Mouse (Mus musculus) ovary, postnatal 14 days (tissue): Measurements from ENCODE around the gene Fam189a2.
A peak's percentile ranks its signal among the peaks of the same experiment; 100 is the strongest.

Experiments
- DNase-seq: peaks from one replicate; pipeline ENCODE4 v3.0.0; 2022; ENCODE audit warnings: low spot score

Fam189a2 gene

DNA sequence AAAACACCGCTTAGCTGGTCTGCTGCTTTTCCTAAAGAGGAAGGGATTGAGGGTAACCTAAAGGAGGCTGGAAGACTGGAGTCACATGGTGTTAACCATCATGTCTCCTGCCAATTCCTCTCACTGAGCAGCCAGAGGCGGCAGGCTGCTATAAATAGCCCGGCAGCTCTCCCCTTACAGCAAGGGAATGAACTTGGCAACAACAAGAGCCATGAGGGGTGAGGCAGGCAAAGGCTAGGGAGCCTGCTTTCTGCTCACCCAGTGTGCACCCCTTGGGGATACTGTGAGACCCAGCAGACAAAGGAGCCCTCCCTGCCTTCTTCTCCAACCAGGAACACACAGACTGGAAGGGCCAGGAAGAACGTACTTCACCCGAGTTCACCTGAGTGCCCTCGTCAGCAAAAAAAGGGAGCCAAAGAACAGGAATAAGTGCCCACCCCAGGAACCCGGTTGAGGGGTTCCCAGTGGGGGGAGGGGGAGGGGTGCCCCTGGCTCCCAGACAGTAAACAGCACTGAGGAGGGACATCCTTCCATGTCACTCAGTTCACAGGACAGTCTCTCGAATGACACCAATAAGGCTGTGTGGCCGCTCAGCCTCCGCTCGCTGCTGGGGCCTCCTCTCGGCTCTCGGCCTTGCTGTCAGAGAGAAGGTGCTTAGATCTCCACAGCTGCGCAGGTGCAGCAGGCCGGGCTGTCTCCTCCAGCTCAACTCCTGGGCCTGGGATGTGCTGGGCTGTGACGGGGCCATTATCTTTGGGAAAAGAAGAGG is 57.8 kb downstream of the Fam189a2 start:
- no peak for DNase-seq

- DNase-seq, result no peak
Observed at GRCm38 (mm10) chr19:23971391-23971790, 59.4 kb downstream of the Fam189a2 start.

GRCm38 (mm10) chr19:23970374-23970773 is 60.4 kb downstream of the Fam189a2 start:
- DNase-seq, result no peak

DNA sequence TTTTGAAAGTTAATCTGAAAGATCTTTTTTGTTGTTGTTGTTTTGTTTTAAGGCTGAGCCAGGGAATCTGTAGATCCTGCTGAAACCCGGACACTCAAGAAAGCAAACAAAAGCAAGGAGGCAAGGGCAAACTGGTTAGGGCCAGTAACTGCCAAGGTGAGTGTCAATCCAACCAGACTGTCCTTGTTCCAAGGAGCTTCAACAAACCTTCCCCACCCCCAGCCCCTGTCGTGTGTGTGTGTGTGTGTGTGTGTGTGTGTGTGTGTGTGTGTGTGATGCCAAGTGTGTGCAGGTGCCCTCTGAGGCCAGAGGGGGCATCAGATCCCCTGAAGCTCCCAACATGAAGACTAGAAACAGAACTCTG is 62.0 kb downstream of the Fam189a2 start:
- no peak for DNase-seq

DNA sequence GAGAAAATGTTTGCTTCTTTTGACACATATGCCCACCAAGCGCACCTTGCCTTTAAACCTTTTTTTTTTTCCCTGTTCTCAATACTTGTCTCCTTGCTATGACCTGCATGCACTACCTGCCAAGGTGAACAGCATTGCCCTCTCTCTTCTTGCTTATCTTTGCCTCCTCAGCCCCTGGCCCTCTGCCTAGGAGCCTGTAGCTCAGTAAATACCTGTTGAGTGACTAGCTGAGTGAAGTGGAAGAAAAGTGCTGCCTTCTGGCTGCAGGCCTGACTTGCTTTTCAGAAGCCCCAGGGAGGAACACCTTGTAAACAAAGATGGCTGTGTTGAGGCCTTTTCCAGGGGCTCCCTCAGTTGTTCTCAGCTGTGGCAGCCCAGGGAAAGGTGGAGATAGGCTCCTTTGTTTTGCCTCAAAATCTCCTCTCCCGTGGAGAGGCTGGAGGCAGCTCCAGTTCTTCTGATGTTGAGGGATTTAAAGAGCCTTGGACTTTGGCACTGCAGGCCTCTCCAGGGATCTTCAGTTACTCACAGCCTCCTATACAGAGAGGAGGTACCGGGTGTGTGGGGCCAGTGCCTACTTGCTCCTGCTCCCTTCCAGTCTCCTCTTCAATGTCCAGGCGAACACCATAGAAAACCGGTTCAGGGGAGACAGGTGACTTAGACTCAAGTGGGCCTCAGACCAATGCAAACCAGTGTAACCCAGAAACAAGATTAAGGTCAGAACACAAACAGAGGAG is 62.5 kb downstream of the Fam189a2 start:
- DNase-seq, result no peak

DNA sequence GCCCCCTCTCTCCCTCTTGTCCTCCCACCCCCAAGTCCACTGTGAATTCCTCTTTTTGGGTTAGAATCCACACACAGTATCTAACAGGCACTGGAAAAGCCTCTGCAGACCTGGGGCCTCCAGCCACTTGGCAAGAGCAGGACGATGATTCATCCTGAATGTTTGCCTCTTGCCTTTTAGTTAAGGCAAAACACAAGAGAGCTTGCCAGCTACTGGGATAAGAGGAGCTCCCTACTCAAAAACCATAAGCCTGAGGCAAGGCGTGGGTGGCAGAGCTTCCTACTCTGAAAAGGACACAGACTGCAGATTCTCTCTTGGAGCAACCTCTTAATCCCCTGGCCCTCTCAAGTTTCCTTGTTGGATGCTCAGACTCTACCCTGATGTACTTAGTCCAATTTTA is 63.7 kb downstream of the Fam189a2 start:
- peak; percentile 43 for DNase-seq

DNA sequence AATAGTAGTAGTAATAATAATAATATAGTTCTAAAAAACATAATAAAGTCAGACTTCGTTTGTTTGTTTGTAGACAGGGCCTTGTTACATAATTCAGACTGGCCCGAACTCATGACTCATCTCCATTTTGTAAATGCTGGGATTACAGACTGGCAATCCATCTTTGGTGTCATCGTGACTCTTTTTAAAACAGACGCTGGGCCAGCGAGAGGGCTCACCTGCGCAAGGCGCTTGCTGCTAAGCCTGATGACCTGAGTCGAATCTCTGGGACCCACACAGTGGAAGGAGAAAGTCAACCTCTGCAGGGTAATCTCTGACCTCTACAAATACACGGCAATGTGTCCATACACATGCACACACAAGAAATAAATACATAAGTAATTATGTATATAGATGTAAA is 64.4 kb downstream of the Fam189a2 start:
- DNase-seq, result no peak

DNA sequence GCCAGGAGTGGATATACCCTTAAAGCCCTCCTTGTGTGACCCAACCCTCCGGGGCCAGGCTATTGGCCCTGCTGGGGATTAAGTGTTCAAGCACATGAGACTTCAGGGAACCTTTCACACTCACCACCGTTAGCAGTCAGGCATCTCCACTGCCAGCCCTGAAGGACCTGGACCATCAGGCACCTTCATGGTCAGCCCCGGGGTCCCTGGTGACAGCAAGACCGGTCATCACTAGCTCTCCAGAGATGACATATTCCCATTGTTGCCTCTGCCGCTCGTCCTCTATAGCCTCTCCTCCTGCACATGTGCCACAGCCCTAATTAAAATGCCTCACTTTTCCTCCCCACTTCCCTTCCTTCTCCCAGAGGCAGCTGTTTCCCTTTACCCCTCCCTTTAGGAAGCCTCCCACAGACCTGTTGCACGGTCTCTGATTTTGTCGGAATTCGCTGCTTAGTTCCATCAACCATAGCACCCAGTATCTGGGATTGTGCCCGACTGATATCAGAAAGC is 66.4 kb downstream of the Fam189a2 start:
- no peak for DNase-seq

GRCm38 (mm10) chr19:23961516-23961915 is 69.3 kb downstream of the Fam189a2 start:
- DNase-seq, result peak; percentile 65

DNA sequence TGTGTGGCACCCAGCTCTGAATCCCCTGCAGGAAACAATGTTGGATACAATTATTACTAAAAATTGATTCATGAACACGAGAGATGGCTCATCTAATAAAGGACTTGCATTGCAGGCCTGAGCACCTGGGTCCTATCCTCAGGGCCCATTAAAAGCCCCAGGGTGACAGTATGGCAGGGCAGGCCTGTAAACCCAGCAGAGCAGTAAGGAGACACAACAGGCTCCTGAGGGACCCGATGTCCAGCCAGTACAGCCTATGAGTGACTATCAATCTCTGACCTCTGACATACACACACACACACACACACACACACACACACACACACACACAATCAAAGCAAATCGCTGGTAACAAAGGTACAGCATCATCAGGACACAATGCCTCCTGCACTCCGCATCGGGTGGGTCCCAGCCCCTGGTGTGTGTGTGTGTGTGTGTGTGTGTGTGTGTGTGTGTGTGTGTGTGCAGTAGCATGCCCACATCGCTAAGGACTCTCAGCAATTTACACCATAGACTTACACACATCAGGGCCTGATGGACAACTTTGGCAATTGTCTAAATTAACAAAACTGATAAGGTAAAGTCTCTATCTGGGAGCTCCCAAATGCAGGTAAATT is 69.9 kb downstream of the Fam189a2 start:
- DNase-seq, result no peak

DNA sequence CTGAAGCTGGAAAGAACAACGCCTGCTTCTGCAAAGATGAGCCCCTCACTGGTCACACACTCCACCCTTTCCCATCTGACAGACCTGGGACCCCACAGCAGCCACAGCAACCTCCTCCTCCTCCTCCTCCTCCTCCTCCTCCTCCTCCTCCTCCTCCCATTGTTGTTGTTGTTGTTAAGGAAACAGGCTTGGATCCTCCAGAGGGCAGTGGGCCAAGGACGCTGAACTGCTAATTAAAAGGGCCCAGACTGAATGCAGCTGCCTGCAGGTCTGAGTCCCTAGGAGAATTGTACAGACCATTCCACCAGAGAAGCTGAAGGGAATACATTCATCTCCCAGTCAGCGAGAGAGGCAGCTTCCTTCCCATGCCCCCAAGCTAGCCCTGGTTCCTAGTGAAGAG is 70.5 kb downstream of the Fam189a2 start:
- DNase-seq, result no peak

GRCm38 (mm10) chr19:23959870-23960269 is 70.9 kb downstream of the Fam189a2 start:
- DNase-seq, result no peak

DNA sequence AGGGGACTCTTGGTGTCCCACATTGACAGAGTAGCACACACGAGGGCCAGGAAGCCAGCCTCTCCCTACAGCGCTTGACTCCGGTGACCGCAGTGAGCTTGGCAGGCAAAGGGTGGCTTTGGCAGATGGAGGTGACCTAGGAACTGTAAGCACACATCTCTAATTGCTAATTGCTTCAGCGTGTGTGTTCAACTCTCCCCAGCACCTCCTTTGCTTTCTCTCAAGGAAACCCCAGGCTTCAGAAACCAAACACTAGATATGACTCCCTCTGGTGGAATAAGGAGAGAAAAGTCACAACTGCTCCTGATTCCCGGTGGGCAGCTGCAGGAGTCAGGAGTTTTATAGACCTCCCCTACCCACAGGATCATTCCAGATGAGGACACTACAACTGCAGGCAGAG is 71.9 kb downstream of the Fam189a2 start:
- no peak for DNase-seq

DNA sequence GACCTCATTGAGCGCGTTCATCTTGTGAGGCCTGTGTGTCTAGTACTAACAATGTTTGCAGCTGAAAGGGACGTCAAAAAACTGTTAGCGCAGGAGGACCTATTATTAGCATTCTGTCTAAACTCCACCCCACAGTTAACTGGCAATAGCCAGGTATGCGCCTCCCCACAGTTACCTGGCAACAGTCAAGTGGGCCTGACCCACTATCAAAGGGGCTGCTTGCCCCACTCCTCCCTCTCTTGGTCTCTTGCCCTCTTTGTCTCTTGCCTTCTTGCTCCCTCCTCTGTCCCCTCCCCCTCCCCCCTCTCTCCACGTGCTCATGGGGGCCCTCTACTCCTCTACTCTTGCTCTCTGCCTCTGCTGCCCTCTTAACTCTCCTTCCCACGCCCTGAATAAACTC is 73.3 kb downstream of the Fam189a2 start:
- no peak for DNase-seq

DNA sequence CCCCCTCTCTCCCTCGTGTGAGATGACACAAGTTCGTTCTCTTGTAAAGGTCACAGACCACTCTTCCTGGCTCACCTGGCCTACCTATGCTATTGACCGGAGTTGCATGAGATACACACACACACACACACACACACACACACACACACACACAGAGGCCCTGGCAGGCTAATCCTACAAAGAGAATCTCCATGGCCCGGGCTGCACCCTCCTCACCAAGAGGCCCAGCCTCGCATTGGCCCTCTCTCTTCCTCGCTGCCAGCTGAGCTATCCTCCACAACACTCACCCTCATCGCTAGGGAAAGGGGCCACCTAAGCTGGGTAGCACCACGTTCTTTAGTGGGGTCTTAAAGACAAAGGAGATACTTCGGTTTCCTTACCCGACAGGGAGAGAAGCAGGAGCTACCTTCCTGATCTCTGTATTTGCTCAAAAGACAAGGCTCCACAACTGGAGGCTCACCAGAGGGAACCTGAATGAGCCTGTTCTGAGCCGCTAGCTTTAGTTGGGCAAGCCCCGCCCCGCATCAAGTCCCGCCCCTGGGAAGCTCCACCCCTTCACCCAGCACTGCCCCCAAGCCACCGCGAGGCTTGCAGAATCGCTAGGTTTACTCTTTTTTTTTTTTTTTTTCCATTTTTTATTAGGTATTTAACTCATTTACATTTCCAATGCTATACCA is 74.4 kb downstream of the Fam189a2 start:
- no peak for DNase-seq

DNA sequence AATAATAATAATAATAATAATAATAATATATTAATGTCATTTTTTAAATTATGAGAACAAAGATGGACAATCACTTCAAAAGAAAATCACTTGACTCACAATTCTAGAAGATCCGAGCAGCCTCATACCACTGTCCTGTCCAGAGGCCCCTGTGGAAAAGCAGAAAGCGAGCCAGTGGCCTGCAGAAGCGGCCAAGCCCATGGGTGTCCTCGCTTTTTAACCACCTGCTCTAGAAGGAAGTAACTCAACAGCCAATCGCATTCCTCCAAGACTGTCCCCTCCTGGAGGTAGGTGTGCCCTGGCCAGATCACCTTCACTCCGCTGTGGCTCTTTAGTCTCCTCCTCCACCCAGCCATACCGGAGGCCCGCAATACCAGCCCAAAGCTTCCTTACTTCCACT is 75.4 kb downstream of the Fam189a2 start:
- DNase-seq, result no peak

- no peak for DNase-seq
Observed at GRCm38 (mm10) chr19:23948301-23949000, 82.4 kb downstream of the Fam189a2 start.

DNA sequence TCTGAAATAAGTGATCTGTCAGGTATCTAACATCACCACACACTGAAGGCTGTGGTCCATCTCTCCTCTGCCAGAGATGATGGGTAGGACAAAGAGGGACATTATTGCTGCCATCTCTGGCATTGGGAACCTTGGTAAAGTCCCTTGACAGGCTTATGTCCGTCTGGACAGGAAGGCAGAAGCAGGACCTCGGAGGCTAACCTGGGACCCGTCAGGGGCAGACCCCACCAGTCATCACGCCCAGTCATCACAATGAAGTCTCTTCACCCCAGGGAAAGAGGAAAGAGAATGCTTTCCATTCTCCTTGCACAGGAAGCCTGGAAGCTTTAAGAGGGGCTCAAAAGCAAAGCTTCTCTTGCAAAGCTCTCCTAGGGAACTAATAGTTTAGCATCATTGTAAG is 82.9 kb downstream of the Fam189a2 start:
- no peak for DNase-seq

- DNase-seq, result no peak
Observed at GRCm38 (mm10) chr19:23946751-23947150, 84.1 kb downstream of the Fam189a2 start.

GRCm38 (mm10) chr19:23946026-23946685 is 84.7 kb downstream of the Fam189a2 start:
- no peak for DNase-seq

- DNase-seq, result no peak
Observed at GRCm38 (mm10) chr19:23942886-23943285, 87.9 kb downstream of the Fam189a2 start.
